Mouse (Mus musculus): ENCODE measurements around the gene Atp8a2.
A peak's percentile ranks its signal among the peaks of the same experiment; 100 is the strongest.

Gene Atp8a2

GRCm38 (mm10) chr14:60196884-60197283, at the start of gene Atp8a2:
Gene Atp8a2, minus strand, starts transcription at chr14:60197179.
- DNase-seq, result no peak

DNA sequence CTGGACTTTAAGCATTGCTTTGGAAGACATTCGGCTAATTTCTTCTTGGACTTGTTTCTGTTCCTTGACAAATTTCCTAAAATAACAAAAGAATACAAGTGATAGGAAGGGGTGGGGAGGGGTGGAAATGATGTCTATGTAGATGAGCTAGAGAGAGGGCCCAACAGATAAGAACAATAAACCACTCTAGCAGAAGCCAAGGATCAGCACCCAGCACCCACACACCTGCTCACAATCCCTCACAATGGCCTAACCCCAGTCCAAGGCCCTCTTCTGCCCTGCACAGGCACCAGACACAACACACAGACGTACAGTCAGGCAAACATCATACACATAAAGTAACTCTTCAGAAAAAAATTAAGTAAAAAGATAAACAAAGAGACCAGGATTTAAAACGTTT, 41.6 kb upstream of the Atp8a2 start:
- DNase-seq, result no peak

DNA sequence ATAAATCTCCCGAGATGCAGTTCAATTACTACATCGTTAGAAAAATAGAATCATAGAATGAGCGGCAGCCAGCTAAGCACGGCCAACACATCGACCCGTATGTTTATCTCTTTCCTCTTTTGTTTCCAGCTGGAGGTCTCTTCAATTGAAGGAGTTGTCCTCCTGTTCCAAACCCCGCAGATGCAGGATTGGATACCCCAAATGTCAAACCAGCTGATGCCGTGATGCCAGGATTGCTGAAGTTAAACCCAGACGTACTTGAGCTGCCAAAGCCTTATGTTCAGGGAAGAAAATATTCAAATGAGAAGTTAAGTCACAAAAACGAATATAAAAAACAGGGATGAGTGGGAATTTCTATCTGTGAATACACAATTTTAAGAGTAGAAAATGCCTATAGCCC, 22.9 kb upstream of the Atp8a2 start:
- no peak for DNase-seq

GRCm38 (mm10) chr14:60217616-60218015, 20.6 kb upstream of the Atp8a2 start:
- no peak for DNase-seq

- no peak for DNase-seq
Measured at GRCm38 (mm10) chr14:60216125-60216524, 19.1 kb upstream of the Atp8a2 start.

GRCm38 (mm10) chr14:60215000-60215399, 18.0 kb upstream of the Atp8a2 start:
- no peak for DNase-seq

GRCm38 (mm10) chr14:60214040-60214439, 17.1 kb upstream of the Atp8a2 start:
- no peak for DNase-seq

GRCm38 (mm10) chr14:60209166-60209565, 12.2 kb upstream of the Atp8a2 start:
- DNase-seq, result no peak

- no peak for DNase-seq
Measured at GRCm38 (mm10) chr14:60204993-60205392, 8.0 kb upstream of the Atp8a2 start.

DNA sequence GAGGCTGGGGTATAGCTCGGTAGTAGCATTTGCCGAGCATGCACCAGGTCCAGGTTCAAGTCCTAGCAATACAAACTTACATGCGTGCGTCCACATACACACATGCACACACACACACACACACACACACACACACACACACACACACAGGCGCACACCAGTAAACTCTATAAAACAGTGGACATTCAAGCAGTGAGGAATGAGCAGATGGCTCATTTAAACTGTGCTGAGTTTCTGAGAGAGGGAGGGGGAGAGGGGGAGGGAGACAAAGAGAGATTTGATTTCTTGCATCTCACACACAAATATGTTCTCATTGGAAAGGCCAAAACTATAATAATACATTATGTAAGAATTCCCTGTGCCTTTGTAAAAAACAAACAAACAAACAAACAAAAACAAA, 980 bp downstream of the Atp8a2 start:
- peak; percentile 16 to 17 for DNase-seq

DNA sequence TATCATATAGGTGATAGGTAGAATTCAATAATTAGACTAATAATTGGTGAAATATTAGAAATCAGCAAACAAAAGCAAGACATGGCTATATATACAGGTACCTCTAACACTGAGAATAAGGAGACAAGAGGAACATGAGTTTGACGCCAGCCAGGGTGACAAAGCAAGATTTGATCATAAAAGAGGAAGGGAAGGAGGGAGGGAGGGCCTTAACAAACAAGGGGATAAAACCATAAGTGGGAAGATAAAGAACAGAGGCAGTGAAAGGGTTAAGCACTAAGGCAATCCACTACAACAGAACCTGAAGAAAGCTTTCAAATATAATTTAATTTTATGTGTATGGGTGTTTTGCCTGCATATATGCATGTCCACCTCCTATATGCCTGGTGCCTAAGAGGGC, 2.4 kb downstream of the Atp8a2 start:
- DNase-seq, result no peak

GRCm38 (mm10) chr14:60189771-60190170, 7.2 kb downstream of the Atp8a2 start:
- no peak for DNase-seq

GRCm38 (mm10) chr14:60188201-60188825, 8.7 kb downstream of the Atp8a2 start:
- DNase-seq, result no peak

DNA sequence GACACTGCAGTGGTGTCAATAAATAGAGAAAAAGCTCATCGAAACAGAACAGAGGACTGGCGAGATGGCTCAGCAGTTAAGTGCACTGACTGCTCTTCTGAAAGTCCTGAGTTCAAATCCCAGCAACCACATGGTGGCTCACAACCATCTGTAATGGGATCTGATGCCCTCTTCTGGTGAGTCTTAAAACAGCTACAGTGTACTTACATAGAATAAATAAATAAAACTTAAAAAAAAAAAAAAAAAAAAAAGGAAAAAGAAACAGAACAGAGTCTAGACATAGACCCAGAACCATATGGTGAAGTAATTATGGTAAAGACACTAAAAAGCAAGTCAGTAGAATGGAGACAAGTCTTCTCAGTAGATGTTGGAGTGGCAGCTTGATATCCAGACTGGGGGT, 15.7 kb downstream of the Atp8a2 start:
- no peak for DNase-seq

DNA sequence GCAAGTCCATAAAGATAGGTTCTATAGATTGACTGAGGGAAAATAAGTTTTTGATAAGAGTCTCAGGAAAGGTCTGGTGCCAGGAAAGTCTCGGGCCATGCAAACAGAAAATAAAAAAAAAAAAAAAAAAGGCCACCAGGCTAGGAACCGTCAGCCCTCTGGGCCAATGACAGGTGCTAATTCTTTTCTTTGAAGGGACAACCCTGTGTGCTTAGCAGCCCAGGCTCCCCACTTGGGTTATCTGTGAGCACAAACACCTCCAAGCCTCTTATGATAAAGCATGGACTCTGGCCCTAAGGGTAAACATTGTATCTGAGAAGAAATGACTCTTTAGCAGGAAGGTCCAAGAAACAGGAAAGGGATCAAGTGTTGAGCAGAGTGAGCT, 18.4 kb downstream of the Atp8a2 start:
- no peak for DNase-seq

- DNase-seq, result no peak
Measured at GRCm38 (mm10) chr14:60177614-60178570, 19.1 kb downstream of the Atp8a2 start.

- DNase-seq, result peak; percentile 64 to 80
Measured at GRCm38 (mm10) chr14:60176891-60177613, 19.9 kb downstream of the Atp8a2 start.

GRCm38 (mm10) chr14:60176469-60176890, 20.5 kb downstream of the Atp8a2 start:
- DNase-seq, result no peak

GRCm38 (mm10) chr14:60172286-60173055, 24.5 kb downstream of the Atp8a2 start:
- no peak for DNase-seq

DNA sequence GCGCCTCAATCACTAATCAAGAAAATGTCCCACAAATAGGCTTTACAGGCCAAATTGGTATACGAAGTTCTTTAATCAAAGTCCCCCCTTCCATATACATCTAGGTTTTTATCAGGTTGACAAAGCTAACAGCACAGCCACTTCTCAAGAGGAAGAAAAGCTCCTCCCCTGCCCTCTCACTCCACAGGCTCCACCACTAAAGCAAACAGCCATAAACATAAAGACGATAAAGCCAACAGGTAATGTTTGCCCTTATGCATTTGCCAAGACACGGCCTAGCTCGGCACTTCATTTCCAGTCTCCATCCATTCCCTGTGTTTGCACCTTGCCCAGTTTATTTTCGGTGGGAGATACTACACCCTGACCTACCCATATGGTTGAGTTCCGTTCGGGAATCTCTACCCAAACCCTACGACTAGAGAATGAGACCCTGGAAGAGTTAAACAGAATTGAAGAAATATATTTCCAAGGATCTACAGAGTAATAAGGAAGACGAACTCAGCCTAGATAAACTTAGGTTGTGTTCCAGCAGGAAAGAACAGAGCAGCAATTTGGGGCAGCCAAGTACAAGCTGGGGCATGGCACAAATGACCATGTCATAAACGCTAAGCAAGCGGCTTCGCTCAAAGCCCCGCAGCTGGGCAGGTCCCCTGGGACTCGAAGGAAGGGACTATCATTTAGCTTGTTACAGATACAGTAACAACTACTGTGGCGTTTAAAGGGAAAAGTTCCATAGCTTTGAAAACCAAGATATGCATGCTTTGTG, 26.0 kb downstream of the Atp8a2 start:
- DNase-seq, result no peak

DNA sequence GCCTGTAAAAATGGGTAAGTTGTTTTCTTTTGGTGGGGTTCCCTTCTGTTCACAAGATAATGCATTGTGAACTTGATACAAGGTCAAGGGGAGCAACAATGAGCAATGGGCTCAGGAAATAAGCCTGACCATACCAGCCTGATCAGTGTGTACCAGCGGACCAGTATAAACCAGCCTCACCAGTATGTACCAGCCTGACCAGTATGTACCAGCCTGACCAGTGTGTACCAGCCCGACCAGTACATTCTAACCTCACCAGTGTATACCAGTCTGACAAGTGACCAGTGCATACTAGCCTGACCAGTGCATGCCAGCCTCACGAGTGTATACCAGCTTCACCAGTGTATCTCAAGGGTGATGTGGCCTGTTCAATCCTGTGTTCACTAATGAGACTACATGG, 33.6 kb downstream of the Atp8a2 start:
- no peak for DNase-seq

DNA sequence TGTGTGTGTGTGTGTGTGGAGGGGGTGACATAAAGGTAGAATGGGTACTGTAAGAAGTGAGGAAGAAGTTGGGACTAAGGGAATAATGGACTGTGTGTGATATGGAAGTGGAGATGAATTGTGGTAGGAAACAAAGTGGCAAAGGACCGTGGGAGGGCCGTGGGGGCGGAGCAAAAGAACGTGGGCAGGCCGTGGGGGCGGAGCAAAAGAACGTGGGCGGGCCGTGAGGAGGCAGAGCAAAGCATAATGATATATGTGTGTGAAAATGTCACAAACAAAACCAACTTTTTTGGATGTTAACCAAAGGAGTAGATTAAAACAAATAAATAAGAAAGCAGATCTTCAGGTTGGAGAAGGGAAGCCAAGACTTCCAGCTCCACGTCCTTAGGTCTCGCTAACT, 44.6 kb downstream of the Atp8a2 start:
- DNase-seq, result peak; percentile 16 to 35

All from kidney, postnatal 4 days (tissue).